Mouse (Mus musculus) thymus, postnatal 0 days (tissue): ENCODE results near the gene Mia2. TPM values are rescaled to one million over a fixed set of nuclear protein-coding genes. Genes with fewer than 3 reads are reported as not detected.
"Not testable (repeated sequence)": the region's sequence is repeated elsewhere in the genome, so short reads cannot be mapped to it uniquely, and the experiment has no call there.

Experiments used
- DNase-seq: peaks from one replicate; pipeline ENCODE4 v3.0.0-alpha.2; 2015; ENCODE audit warnings: low spot score
- microRNA-seq: library from miRNA; unstranded; fragments of <30 nt; microRNA quantifications from one replicate; pipeline ENCODE4, GENCODE M21; 2016; ENCODE audit warnings: borderline number of aligned reads
- polyA plus RNA-seq: library from polyadenylated mRNA; unstranded; fragments of >200 nt; fragmentation: Nextera tagmentation; extraction: Ambion mirVana; gene quantifications from 2 replicates; pipeline ENCODE4 v1.2.1, GENCODE M21; 2015

Gene Mia2
- polyA plus RNA-seq, 1 experiment from 2014 or later: 181 TPM

GRCm38 (mm10) chr12:59228401-59228800 is 132.8 kb downstream of the Mia2 start:
- DNase-seq: no peak

- no peak for DNase-seq
These were observed 142.8 kb downstream of the Mia2 start for GRCm38 (mm10) chr12:59238434-59238833.

DNA sequence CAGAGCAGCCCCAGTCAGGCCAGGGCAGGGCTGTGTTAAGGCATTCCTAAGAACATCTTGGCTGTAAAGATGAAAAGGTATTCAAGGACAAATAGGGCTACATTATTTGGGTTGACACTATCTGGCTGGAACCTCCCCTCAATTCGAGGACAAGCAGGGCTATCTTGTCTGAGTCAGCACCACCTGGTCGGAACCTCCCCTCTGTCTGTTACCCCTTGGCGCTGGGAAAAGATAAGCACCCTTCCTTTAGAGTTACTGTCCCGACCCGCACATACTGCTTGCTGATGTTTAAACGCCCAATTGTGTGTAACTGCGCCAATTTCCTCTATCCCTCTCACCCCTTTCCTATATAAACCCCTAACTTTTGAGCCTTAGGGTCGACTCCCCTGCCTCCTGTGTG is 145.4 kb downstream of the Mia2 start:
- not testable (repeated sequence) for DNase-seq

Small RNA genes lying within 50 kb of the gene (microRNA-seq; reads per million reads assigned to microRNA genes)
- gene Gm27284: not detected

Other genes with a start within 250 kb of the Mia2 start
- gene Sec23a, start 83.8 kb upstream of the Mia2 start, polyA plus RNA-seq: 21.5 and 24.0 TPM in 2 replicates
- 29.7 and 32.6 TPM in 2 replicates for gene Gemin2, start 82.4 kb upstream of the Mia2 start, polyA plus RNA-seq
- 103 and 114 TPM in 2 replicates for gene Trappc6b, start 34.3 kb upstream of the Mia2 start, polyA plus RNA-seq
- gene Pnn, start 28.9 kb upstream of the Mia2 start, polyA plus RNA-seq: 91.8 and 97.7 TPM in 2 replicates
- gene Fbxo33, start 123.9 kb downstream of the Mia2 start, polyA plus RNA-seq: 15.7 and 16.3 TPM in 2 replicates